Mouse (Mus musculus) lung, embryonic 14.5 days (tissue): ENCODE measurements at regions not wholly inside any gene's neighbourhood (a gene's known extent, or its start where the extent isn't known, plus 50 kb on each side); places are given as distances from the start of the nearest gene placed in this dataset.

Experiments used
- ATAC-seq: fragments of 200-750 bp; cut with Nextera tagmentation; 2 replicates; pipeline ENCODE4 v1.8.0; 2017; ENCODE audit warnings: mild to moderate bottlenecking, moderate TSS enrichment, moderate library complexity; ENCODE audit not compliant: insufficient read depth
- DNase-seq: peaks from one replicate; pipeline ENCODE4 v3.0.0-alpha.2; 2015
- H3K27ac ChIP-seq: fragments of 300-500 bp; sonication (generic); 2 replicates; pipeline ENCODE4 v1.5.1; 2014; ENCODE audit warnings: low read depth, mild to moderate bottlenecking, moderate library complexity
- H3K27me3 ChIP-seq: fragments of 300-500 bp; sonication (generic); 2 replicates; pipeline ENCODE4 v1.6.1; 2014; ENCODE audit warnings: low read length, control low read depth; ENCODE audit not compliant: insufficient read depth
- H3K36me3 ChIP-seq: fragments of 300-500 bp; sonication (generic); 2 replicates; pipeline ENCODE4 v1.6.1; 2014; ENCODE audit warnings: control low read depth; ENCODE audit not compliant: insufficient read depth
- H3K4me1 ChIP-seq: fragments of 300-500 bp; sonication (generic); 2 replicates; pipeline ENCODE4 v1.6.1; 2014; ENCODE audit warnings: antibody characterized with exemption, control low read depth; ENCODE audit not compliant: insufficient read depth
- H3K4me2 ChIP-seq: fragments of 300-500 bp; sonication (generic); 2 replicates; pipeline ENCODE4 v1.6.1; 2014; ENCODE audit warnings: mild to moderate bottlenecking
- H3K4me3 ChIP-seq: fragments of 300-500 bp; sonication (generic); 2 replicates; pipeline ENCODE4 v1.5.1; 2014; ENCODE audit warnings: low read depth, low read length
- H3K9ac ChIP-seq: fragments of 300-500 bp; sonication (generic); 2 replicates; pipeline ENCODE4 v1.6.1; 2014
- H3K9me3 ChIP-seq: fragments of 300-500 bp; sonication (generic); 2 replicates; pipeline ENCODE4 v1.6.1; 2016; ENCODE audit warnings: low read depth, low read length, control low read depth
- CTCF ChIP-seq: IDR thresholded peaks from 2 replicates; pipeline ENCODE4 v1.5.1; 2016; ENCODE audit warnings: antibody characterized with exemption, low read depth
- WGBS: fragments of 180-500 bp; shearing (Covaris S2); extraction: QIAGEN DNeasy Blood & Tissue Kit; methylation state at CpG from one replicate; pipeline ENCODE4 v1.1.7; 2014; 5-methylcytosine and 5-hydroxymethylcytosine counted together

DNA sequence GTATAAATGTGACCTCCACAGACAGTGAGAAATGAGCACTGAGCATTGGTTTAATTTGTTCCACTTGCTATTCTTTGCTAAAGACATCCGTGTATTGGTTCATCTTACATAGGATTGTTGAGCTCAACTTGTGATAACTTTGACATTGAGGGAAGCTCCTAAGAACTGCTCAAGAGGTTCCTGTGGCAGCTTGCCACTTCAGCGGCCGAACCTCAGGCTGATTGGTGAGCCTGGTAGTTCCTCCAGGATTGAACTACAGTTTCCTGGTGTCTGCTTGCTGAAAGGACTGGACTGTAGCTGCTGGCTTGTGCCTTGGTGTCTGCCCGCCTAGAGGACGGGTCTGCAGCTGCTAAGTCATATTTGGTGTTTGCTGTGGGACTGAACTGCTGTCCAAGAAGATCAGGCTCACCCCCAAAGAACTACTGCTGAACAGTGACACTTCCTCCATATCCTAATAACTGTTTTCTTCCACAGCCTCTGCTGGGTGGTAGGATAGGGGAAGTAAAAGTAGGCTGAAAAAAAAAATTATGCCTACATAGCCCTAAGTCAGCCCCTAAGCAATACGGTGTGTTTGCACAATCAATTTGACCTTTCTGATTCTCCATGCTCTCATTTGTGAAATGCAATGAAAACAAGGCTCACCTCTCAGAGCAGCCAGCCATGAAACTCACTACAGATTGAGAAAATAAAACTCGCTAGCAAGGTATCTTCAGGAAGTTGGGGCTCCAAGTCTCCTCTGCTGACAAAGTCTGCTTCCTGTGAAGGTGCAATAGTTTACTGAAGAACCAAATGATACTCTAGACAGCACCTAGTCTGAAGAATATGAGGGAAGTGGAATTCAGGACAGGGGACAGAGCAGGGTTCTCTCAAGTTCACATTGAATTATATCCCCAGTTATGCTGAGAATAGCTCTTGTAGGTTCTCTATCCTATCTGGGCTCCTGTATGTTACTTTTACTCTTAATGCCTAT is 844.8 kb upstream of the Lrrc6 start:
- no peaks in the 10 kb centered on the region for H3K36me3 ChIP-seq
- H3K9me3 ChIP-seq = no peaks in the 10 kb centered on the region
- ATAC-seq (no peak), DNase-seq (no peak)
- H3K4me3 ChIP-seq = no peak overlapping the region
- no peaks in the 10 kb centered on the region for H3K27me3 ChIP-seq
- TF ChIP-seq CTCF = no peak
- no peak overlapping the region for H3K27ac ChIP-seq
- WGBS = 75% methylated on average over 7 of the region's 7 CpGs
- no peaks in the 10 kb centered on the region for H3K4me1 ChIP-seq
- H3K9ac ChIP-seq = no peak overlapping the region
- H3K4me2 ChIP-seq = no peak overlapping the region

DNA sequence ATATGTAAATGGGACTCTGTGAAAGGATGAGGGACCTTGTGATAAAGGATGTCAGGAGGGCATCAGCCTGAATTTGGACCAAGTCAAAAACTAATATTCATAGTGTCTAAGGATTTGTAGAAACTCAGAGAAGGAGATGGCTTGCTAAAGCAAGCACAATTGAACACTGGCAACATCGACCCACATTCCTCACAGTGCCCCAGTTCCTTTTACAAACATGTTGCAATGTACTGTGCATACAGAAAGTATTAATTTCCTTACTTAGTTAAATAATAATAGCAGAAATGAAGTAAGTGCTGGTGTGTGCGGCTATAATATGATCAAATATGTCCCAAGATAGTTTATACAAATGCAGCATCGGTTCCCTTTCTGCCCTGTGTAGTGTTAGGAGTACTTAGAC is 841.3 kb upstream of the Lrrc6 start:
- H3K4me1 ChIP-seq = no peaks in the 10 kb centered on the region
- 78% methylated on average over 3 of the region's 3 CpGs for WGBS
- H3K9ac ChIP-seq = no peak overlapping the region
- H3K9me3 ChIP-seq = no peaks in the 10 kb centered on the region
- H3K4me3 ChIP-seq = no peak overlapping the region
- DNase-seq (no peak), ATAC-seq (no peak)
- no peak for TF ChIP-seq CTCF
- H3K4me2 ChIP-seq = no peak overlapping the region
- H3K27me3 ChIP-seq = no peaks in the 10 kb centered on the region
- no peak overlapping the region for H3K27ac ChIP-seq
- H3K36me3 ChIP-seq = no peaks in the 10 kb centered on the region

DNA sequence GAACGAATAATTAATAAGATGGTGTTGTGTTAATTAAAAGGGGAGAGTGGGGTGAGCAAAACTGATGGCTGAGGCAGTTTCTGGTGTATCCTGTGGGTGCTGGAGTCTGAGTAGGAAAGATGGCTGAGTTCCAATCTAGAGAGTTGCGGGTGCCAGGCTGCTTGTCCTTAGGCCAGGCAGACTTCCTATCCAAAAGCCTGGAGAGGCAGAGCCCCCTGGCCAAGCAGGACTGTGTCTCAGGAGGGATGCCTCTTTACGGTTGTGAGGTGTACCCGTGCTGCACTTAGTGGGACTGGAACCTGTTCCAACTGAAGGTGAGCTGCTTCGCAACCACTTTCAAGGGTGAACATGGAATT is 836.3 kb upstream of the Lrrc6 start:
- no peaks in the 10 kb centered on the region for H3K27me3 ChIP-seq
- WGBS = 85% methylated on average over 5 of the region's 5 CpGs
- H3K9ac ChIP-seq = no peak overlapping the region
- TF ChIP-seq CTCF = no peak
- no peak for DNase-seq
- H3K27ac ChIP-seq = no peak overlapping the region
- H3K4me2 ChIP-seq = no peak overlapping the region
- H3K9me3 ChIP-seq = no peaks in the 10 kb centered on the region
- ATAC-seq = no peak
- no peak overlapping the region for H3K4me3 ChIP-seq
- no peaks in the 10 kb centered on the region for H3K4me1 ChIP-seq
- H3K36me3 ChIP-seq = no peaks in the 10 kb centered on the region

DNA sequence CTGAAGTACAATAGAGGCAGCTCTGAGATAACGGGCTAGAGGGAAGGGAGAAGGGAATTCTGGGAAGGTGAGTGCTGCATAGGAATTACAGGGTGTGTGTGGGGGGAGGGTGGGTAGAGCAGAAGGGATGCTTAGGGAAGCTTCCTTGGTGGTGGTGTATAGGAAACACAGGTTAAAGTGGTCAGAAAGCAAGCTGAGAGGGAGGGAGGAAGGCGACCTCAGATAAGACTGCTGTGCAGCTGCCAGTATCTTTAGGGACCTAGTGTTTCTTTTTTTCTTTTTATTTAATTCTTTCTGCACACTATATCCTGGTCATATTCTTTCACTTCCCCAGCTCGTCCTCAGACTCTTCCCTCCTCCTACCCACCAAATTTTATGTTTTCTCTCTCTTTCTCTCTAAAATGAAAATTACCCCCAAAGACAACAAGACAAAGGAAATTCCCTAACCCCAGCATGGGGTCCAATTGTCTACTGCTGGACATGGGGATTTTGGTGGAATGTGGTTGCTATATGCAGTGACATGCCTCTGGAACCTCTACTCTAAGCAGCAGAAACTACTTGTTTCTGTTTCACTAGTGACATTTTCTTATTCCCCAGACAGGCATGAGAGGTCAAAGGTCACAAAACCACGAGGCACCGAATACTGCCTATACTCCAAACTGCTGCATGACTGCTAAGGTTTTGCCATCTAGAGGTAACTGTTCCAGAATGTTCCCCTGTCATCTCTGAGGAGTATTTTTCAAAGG is 835.8 kb upstream of the Lrrc6 start:
- Histone ChIP-seq H3K9ac (no peak overlapping the region), H3K4me2 (no peak overlapping the region), H3K27ac (no peak overlapping the region), H3K27me3 (no peaks in the 10 kb centered on the region), H3K4me3 (no peak overlapping the region), H3K4me1 (no peaks in the 10 kb centered on the region), H3K9me3 (no peaks in the 10 kb centered on the region), H3K36me3 (no peaks in the 10 kb centered on the region)
- no peak for ATAC-seq
- no peak for DNase-seq
- WGBS = 47% methylated on average over 5 of the region's 5 CpGs
- no peak for TF ChIP-seq CTCF

DNA sequence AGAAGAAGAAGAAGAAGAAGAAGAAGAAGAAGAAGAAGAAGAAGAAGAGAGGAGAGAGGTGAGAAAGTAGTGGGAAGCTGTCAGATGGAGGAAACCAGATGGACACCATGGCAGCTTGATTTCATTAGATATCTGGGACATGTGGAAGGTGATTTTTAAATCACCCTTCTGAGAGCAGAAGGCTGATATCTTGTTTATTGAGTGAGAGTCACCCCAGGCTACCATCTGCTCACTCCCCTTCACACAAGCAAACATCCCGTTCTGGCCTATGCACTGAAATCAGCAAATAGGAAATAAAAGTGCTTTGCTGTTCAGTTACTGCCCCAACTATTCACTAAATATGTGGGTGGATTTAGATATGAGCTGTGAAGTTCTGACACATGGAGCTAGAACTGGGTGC is 831.8 kb upstream of the Lrrc6 start:
- H3K27ac ChIP-seq = no peak overlapping the region
- no peaks in the 10 kb centered on the region for H3K9me3 ChIP-seq
- ATAC-seq = no peak
- no peak overlapping the region for H3K4me2 ChIP-seq
- TF ChIP-seq CTCF = no peak
- no peak overlapping the region for H3K4me3 ChIP-seq
- H3K27me3 ChIP-seq = no peaks in the 10 kb centered on the region
- H3K9ac ChIP-seq = no peak overlapping the region
- DNase-seq = no peak
- H3K36me3 ChIP-seq = no peaks in the 10 kb centered on the region
- WGBS = 63% methylated on average over 1 of the region's 1 CpGs
- no peaks in the 10 kb centered on the region for H3K4me1 ChIP-seq

DNA sequence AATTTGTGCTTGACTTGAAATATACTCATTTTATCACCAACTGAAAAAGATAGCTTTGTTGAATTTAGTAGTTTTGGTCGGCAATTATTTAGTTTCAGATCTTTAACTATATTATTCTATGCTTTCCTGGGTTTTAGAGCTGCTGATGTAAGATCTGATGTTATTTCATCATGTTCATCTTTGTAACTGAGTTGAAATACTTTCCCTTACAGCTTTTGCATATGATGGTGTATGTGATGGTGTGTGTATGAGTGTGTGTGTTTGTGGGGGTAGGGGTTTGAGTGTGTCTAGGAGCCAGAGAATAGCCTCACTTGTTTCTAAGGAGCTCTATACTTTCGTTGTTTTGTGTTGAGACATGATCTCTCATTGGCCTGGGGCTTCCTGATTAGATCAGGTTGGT is 819.6 kb upstream of the Lrrc6 start:
- no peak for DNase-seq
- Histone ChIP-seq H3K9ac (no peak overlapping the region), H3K4me1 (no peaks in the 10 kb centered on the region), H3K27ac (no peak overlapping the region), H3K27me3 (no peaks in the 10 kb centered on the region), H3K4me2 (no peak overlapping the region), H3K9me3 (no peaks in the 10 kb centered on the region), H3K36me3 (no peaks in the 10 kb centered on the region), H3K4me3 (no peak overlapping the region)
- no peak for ATAC-seq
- 66% methylated on average over 2 of the region's 2 CpGs for WGBS
- no peak for TF ChIP-seq CTCF

DNA sequence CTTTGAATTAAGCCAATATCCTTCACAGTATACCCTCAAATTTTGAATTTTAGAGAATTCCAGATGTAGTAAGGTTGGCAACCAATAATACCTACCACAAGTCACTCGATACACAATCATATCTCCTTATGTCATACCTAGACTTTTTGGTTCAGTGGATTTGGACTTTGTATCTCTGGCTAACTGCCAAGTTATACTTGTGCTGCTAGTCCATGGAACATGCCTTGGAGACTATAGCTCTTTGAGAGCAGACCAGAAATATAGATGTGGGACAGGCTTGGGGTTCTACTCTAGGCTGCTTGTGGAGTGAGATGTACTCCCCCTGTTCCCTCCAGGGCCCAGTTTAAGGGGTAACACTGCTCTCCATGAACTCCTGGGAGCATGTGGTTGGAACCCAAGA is 814.5 kb upstream of the Lrrc6 start:
- Histone ChIP-seq H3K27me3 (no peaks in the 10 kb centered on the region), H3K9me3 (no peaks in the 10 kb centered on the region), H3K4me1 (0 out of 2 replicates have a peak, but pooled peaks cover 3% of the 10 kb centered on the region), H3K36me3 (no peaks in the 10 kb centered on the region), H3K27ac (no peak overlapping the region), H3K9ac (no peak overlapping the region), H3K4me2 (no peak overlapping the region), H3K4me3 (no peak overlapping the region)
- WGBS = 85% methylated on average over 1 of the region's 1 CpGs
- DNase-seq (no peak), ATAC-seq (no peak)
- TF ChIP-seq CTCF = no peak
